Mouse (Mus musculus) lung, adult 2 months (tissue): ENCODE data around the gene Itga6.

Experiments
- CTCF ChIP-seq: fragments of 200-500 bp; IDR thresholded peaks from 2 replicates; pipeline ENCODE4 v1.5.1; 2011; ENCODE audit warnings: mild to moderate bottlenecking, low read length, control low read depth; ENCODE audit not compliant: insufficient read depth
- POLR2A ChIP-seq: fragments of 200-500 bp; IDR thresholded peaks from 2 replicates; pipeline ENCODE4 v1.6.1; 2011; ENCODE audit warnings: low read depth, mild to moderate bottlenecking, control low read depth, low read length, borderline replicate concordance; ENCODE audit errors: extremely low read depth

DNA sequence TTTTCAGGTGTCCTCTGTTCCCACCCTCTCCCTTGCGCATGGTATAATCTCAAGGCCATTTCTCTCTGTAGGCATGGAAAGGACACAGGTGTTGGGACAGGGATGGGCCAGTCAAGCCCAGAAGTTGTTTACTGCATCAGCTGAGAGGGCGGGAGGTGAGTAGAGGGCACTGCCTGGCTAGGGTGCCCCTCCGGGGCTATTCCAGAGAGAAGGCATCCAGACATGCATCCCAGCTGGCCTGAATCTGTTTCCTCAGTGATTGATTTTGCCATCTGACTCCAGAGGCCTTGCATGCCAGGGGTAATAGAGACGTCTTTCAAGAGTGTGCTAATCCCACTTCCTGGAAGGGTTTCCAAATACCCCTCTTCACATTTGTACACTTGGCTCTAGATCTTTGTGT lies 14.7 kb downstream of the Itga6 start:
- TF ChIP-seq CTCF (no peak), POLR2A (no peak)
